Mouse (Mus musculus): ENCODE data around the gene Lrrc8b. TPM values are rescaled to one million over a fixed set of nuclear protein-coding genes. Genes with fewer than 3 reads are reported as not detected.

Lrrc8b gene
- polyA plus RNA-seq, 1 experiment from 2014 or later = 7.3 TPM

DNA sequence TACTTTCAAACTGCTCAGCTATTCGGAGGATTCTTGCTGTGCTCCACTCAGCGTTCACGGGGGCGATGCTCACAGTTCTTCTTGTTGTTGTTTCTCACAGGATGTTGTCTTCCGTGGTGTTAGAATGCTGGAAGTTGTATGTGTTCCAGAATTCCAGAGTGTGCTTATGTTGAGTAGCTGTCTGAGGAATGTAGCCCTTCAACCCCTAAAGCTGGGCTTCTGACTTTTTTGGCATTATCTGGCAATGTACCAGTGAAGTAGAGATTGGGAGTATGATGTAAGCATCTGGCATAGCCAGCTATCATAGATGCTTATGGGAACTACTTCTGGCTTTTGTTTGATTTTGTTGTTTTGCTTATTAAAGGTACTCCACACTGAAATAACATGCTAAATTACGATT lies 115.0 kb downstream of the Lrrc8b start:
- Histone ChIP-seq H3K9me3 (no peaks in the 10 kb centered on the region), H3K4me3 (no peak overlapping the region), H3K27me3 (ENCODE audit: insufficient read depth, poor library complexity, severe bottlenecking) (no peaks in the 10 kb centered on the region), H3K36me3 (peaks cover 9% of the 10 kb centered on the region; the same call in 1 of the 2 replicates), H3K27ac (no peak overlapping the region), H3K4me1 (replicated peaks) (0 out of 2 replicates have a peak, but pooled peaks cover 5% of the 10 kb centered on the region)
- 79% methylated on average over 6 of the region's 6 CpGs for WGBS
- no peak for DNase-seq (ENCODE audit: low spot score)

DNA sequence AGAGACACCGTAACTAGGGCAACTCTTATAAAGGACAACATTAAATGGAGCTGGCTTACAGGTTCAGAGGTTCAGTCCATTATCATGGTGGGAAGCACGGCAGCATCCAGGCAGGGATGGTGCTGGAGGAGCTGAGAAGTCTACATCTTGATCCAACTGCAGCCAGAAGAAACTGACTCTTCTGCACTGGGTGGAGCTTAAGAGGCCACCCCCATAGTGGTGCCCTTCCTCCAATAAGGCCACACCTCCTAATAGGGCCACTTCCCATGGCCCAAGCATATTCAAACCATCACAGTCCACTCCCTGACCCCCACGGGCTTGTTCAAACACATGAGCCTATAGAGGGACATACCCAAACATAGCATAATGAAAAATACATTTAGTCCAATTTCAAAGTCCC lies 119.6 kb downstream of the Lrrc8b start:
- H3K9me3 ChIP-seq = no peaks in the 10 kb centered on the region
- H3K4me1 ChIP-seq (replicated peaks) = peaks cover 9% of the 10 kb centered on the region
- WGBS = 94% methylated on average over 3 of the region's 3 CpGs
- H3K27me3 ChIP-seq (ENCODE audit: insufficient read depth, poor library complexity, severe bottlenecking) = no peaks in the 10 kb centered on the region
- H3K36me3 ChIP-seq = peaks cover 17% of the 10 kb centered on the region; the same call in 1 of the 2 replicates
- H3K4me3 ChIP-seq = no peak overlapping the region
- no peak for DNase-seq (ENCODE audit: low spot score)
- H3K27ac ChIP-seq = no peak overlapping the region

DNA sequence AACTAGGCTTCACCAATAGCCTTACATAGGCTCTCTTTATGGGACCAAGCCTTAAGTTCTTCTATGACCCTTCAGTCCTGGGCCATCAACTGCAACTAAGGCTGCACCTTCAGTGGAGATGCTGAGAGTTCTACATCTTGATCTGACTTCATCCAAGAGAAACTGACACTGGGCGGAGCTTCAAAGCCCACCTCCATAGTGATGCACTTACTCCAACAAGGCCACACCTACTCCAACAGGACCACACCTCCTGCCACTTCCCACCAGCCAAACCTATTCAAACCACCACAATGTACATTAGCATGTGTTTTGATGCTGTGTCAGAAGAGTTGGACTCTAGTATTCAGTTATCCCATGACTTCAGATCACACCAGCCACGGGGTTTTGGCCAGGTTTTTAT lies 120.6 kb downstream of the Lrrc8b start:
- H3K27ac ChIP-seq = no peak overlapping the region
- peaks cover 9% of the 10 kb centered on the region for H3K4me1 ChIP-seq (replicated peaks)
- no peak overlapping the region for H3K4me3 ChIP-seq
- peaks cover 18% of the 10 kb centered on the region; the same call in 1 of the 2 replicates for H3K36me3 ChIP-seq
- no peaks in the 10 kb centered on the region for H3K9me3 ChIP-seq
- WGBS = 95% methylated on average over 2 of the region's 2 CpGs
- DNase-seq (ENCODE audit: low spot score) = no peak
- no peaks in the 10 kb centered on the region for H3K27me3 ChIP-seq (ENCODE audit: insufficient read depth, poor library complexity, severe bottlenecking)

DNA sequence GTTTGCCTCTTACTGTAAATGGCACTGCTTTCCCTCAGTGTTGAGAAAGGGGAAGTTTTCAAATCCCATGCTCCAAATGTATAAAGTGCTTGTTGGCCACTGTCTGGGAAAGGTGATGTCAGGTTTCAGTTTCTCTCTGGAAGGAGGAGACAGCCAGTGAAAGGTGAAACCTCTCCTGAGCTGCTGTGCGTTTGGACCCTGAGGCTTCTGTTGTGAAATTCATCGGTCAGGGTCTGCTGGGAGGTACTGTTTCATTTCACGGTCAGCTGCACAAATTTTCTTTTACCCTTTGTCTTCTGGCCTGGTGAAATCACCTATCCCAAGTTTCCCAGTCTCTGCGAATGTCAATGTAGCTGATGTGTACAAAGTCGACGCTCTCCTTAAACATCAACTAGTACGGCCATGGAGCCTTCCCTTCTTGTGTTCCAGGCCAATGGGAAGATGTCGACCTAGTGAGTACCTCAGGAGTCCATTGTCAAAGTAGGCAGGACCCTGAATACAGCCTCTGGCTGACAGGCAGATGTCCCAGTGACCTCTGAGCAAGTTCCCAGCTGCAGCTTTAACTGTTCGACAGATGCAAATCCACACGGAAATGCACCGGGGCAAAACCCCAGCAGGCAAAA lies 121.6 kb downstream of the Lrrc8b start:
- DNase-seq (ENCODE audit: low spot score) = no peak
- H3K4me3 ChIP-seq = no peak overlapping the region
- no peaks in the 10 kb centered on the region for H3K27me3 ChIP-seq (ENCODE audit: insufficient read depth, poor library complexity, severe bottlenecking)
- peaks cover 9% of the 10 kb centered on the region for H3K4me1 ChIP-seq (replicated peaks)
- H3K9me3 ChIP-seq = no peaks in the 10 kb centered on the region
- no peak overlapping the region for H3K27ac ChIP-seq
- peaks cover 18% of the 10 kb centered on the region; the same call in 1 of the 2 replicates for H3K36me3 ChIP-seq
- WGBS = 62% methylated on average over 11 of the region's 11 CpGs

Other genes starting within 250 kb of the Lrrc8b start
- gene Gbp10, start 176.2 kb upstream of the Lrrc8b start, polyA plus RNA-seq (2016; fragmentation: Nextera tagmentation; extraction: Ambion mirVana) = 0.16 TPM in 1 of 2 replicates, not detected in the other
- not detected in 2 replicates for gene Gm43302, start 122.1 kb upstream of the Lrrc8b start, polyA plus RNA-seq (2016; fragmentation: Nextera tagmentation; extraction: Ambion mirVana)
- 0.16 and 0.24 TPM in 2 replicates for gene Gbp6, start 122.1 kb upstream of the Lrrc8b start, polyA plus RNA-seq (2016; fragmentation: Nextera tagmentation; extraction: Ambion mirVana)
- gene Lrrc8c, start 103.6 kb downstream of the Lrrc8b start, polyA plus RNA-seq (2016; fragmentation: Nextera tagmentation; extraction: Ambion mirVana) = 10.2 and 11.6 TPM in 2 replicates